Mouse (Mus musculus): ENCODE data around the gene Rmdn2. TPM values are rescaled to one million over a fixed set of nuclear protein-coding genes. Genes with fewer than 3 reads are reported as not detected.

The Rmdn2 gene
- polyA plus RNA-seq (2014; fragmentation: Nextera tagmentation; extraction: Ambion mirVana): 12.4 and 12.7 TPM in 2 replicates

- no peak within 1 kb of the TSS for H3K27ac ChIP-seq (replicated peaks; ENCODE audit: low read depth, low read length)
- no peak for DNase-seq (ENCODE audit: low spot score)
- H3K9ac ChIP-seq (ENCODE audit: low read depth, low read length): no peak within 1 kb of the TSS
- no peaks in the 10 kb centered on the region for H3K9me3 ChIP-seq (ENCODE audit: control insufficient read depth, low read length)
- WGBS: 87% methylated on average over 4 of the region's 4 CpGs
- H3K4me3 ChIP-seq (ENCODE audit: low read depth, low read length): no peak within 1 kb of the TSS
- peaks cover 5% of the 10 kb centered on the region for H3K4me1 ChIP-seq (ENCODE audit: control insufficient read depth, insufficient read depth, low read length)
- H3K4me2 ChIP-seq (ENCODE audit: low read depth, low read length): no peak within 1 kb of the TSS
- no peak for ATAC-seq (ENCODE audit: low read depth)
- no peaks in the 10 kb centered on the region for H3K36me3 ChIP-seq (ENCODE audit: control insufficient read depth, insufficient read depth, low read length)
- H3K27me3 ChIP-seq (replicated peaks; ENCODE audit: control insufficient read depth, insufficient read depth, low read length): no peaks in the 10 kb centered on the region
These were observed at the start of gene Rmdn2 for GRCm38 (mm10) chr17:79611545-79611944. Gene Rmdn2 (plus strand): TSS chr17:79611863.

- no peak overlapping the region for H3K4me3 ChIP-seq (ENCODE audit: low read depth, low read length)
- ATAC-seq (ENCODE audit: low read depth): no peak; the same call in 1 of the 2 replicates
- peaks cover 20% of the 10 kb centered on the region for H3K9me3 ChIP-seq (ENCODE audit: control insufficient read depth, low read length)
- H3K4me1 ChIP-seq (ENCODE audit: control insufficient read depth, insufficient read depth, low read length): peaks cover 25% of the 10 kb centered on the region
- H3K27ac ChIP-seq (replicated peaks; ENCODE audit: low read depth, low read length): no peak overlapping the region
- peak; percentile 39 for DNase-seq (ENCODE audit: low spot score)
- no peak overlapping the region for H3K4me2 ChIP-seq (ENCODE audit: low read depth, low read length)
- no peaks in the 10 kb centered on the region for H3K36me3 ChIP-seq (ENCODE audit: control insufficient read depth, insufficient read depth, low read length)
- H3K9ac ChIP-seq (ENCODE audit: low read depth, low read length): no peak overlapping the region
- WGBS: 50% methylated on average over 7 of the region's 7 CpGs
- H3K27me3 ChIP-seq (replicated peaks; ENCODE audit: control insufficient read depth, insufficient read depth, low read length): no peaks in the 10 kb centered on the region
These were observed 48.5 kb upstream of the Rmdn2 start for GRCm38 (mm10) chr17:79563067-79563620.

GRCm38 (mm10) chr17:79563721-79564120 lies 47.9 kb upstream of the Rmdn2 start:
- Histone ChIP-seq H3K27me3 (replicated peaks; ENCODE audit: control insufficient read depth, insufficient read depth, low read length) (no peaks in the 10 kb centered on the region), H3K9me3 (ENCODE audit: control insufficient read depth, low read length) (peaks cover 20% of the 10 kb centered on the region), H3K4me1 (ENCODE audit: control insufficient read depth, insufficient read depth, low read length) (peaks cover 25% of the 10 kb centered on the region), H3K36me3 (ENCODE audit: control insufficient read depth, insufficient read depth, low read length) (no peaks in the 10 kb centered on the region), H3K9ac (ENCODE audit: low read depth, low read length) (no peak overlapping the region), H3K4me2 (ENCODE audit: low read depth, low read length) (no peak overlapping the region), H3K4me3 (ENCODE audit: low read depth, low read length) (no peak overlapping the region), H3K27ac (replicated peaks; ENCODE audit: low read depth, low read length) (no peak overlapping the region)
- DNase-seq (ENCODE audit: low spot score): no peak
- ATAC-seq (ENCODE audit: low read depth): no peak
- 29% methylated on average over 2 of the region's 2 CpGs for WGBS

GRCm38 (mm10) chr17:79565241-79565961 lies 46.3 kb upstream of the Rmdn2 start:
- DNase-seq (ENCODE audit: low spot score) (peak; percentile 73), ATAC-seq (ENCODE audit: low read depth) (peak; percentile 86)
- no peak overlapping the region for H3K4me3 ChIP-seq (ENCODE audit: low read depth, low read length)
- peaks cover 8% of the 10 kb centered on the region for H3K9me3 ChIP-seq (ENCODE audit: control insufficient read depth, low read length)
- H3K4me2 ChIP-seq (ENCODE audit: low read depth, low read length): no peak overlapping the region; the same call in 1 of the 2 replicates
- no peaks in the 10 kb centered on the region for H3K27me3 ChIP-seq (replicated peaks; ENCODE audit: control insufficient read depth, insufficient read depth, low read length)
- WGBS: 26% methylated on average over 9 of the region's 9 CpGs
- H3K27ac ChIP-seq (replicated peaks; ENCODE audit: low read depth, low read length): peak overlapping the region; percentile 56
- no peaks in the 10 kb centered on the region for H3K36me3 ChIP-seq (ENCODE audit: control insufficient read depth, insufficient read depth, low read length)
- peaks cover 25% of the 10 kb centered on the region for H3K4me1 ChIP-seq (ENCODE audit: control insufficient read depth, insufficient read depth, low read length)
- H3K9ac ChIP-seq (ENCODE audit: low read depth, low read length): no peak overlapping the region

- H3K9me3 ChIP-seq (ENCODE audit: control insufficient read depth, low read length): no peaks in the 10 kb centered on the region
- H3K27me3 ChIP-seq (replicated peaks; ENCODE audit: control insufficient read depth, insufficient read depth, low read length): no peaks in the 10 kb centered on the region
- H3K4me2 ChIP-seq (ENCODE audit: low read depth, low read length): no peak overlapping the region
- no peak overlapping the region for H3K27ac ChIP-seq (replicated peaks; ENCODE audit: low read depth, low read length)
- DNase-seq (ENCODE audit: low spot score) (peak; percentile 63), ATAC-seq (ENCODE audit: low read depth) (no peak)
- no peaks in the 10 kb centered on the region for H3K36me3 ChIP-seq (ENCODE audit: control insufficient read depth, insufficient read depth, low read length)
- H3K4me1 ChIP-seq (ENCODE audit: control insufficient read depth, insufficient read depth, low read length): peaks cover 22% of the 10 kb centered on the region
- no peak overlapping the region for H3K4me3 ChIP-seq (ENCODE audit: low read depth, low read length)
- 78% methylated on average over 1 of the region's 1 CpGs for WGBS
- H3K9ac ChIP-seq (ENCODE audit: low read depth, low read length): no peak overlapping the region
These were observed 43.3 kb upstream of the Rmdn2 start for GRCm38 (mm10) chr17:79568401-79568800.

- no peaks in the 10 kb centered on the region for H3K36me3 ChIP-seq (ENCODE audit: control insufficient read depth, insufficient read depth, low read length)
- H3K27ac ChIP-seq (replicated peaks; ENCODE audit: low read depth, low read length): no peak overlapping the region
- no peaks in the 10 kb centered on the region for H3K27me3 ChIP-seq (replicated peaks; ENCODE audit: control insufficient read depth, insufficient read depth, low read length)
- DNase-seq (ENCODE audit: low spot score) (no peak), ATAC-seq (ENCODE audit: low read depth) (no peak)
- H3K9ac ChIP-seq (ENCODE audit: low read depth, low read length): no peak overlapping the region
- no peaks in the 10 kb centered on the region for H3K4me1 ChIP-seq (ENCODE audit: control insufficient read depth, insufficient read depth, low read length)
- 62% methylated on average over 7 of the region's 7 CpGs for WGBS
- H3K9me3 ChIP-seq (ENCODE audit: control insufficient read depth, low read length): no peaks in the 10 kb centered on the region
- no peak overlapping the region for H3K4me2 ChIP-seq (ENCODE audit: low read depth, low read length)
- no peak overlapping the region for H3K4me3 ChIP-seq (ENCODE audit: low read depth, low read length)
These were observed 33.3 kb upstream of the Rmdn2 start for GRCm38 (mm10) chr17:79578328-79578727.

- WGBS: 60% methylated on average over 6 of the region's 6 CpGs
- Histone ChIP-seq H3K4me2 (ENCODE audit: low read depth, low read length) (no peak overlapping the region), H3K36me3 (ENCODE audit: control insufficient read depth, insufficient read depth, low read length) (no peaks in the 10 kb centered on the region), H3K9me3 (ENCODE audit: control insufficient read depth, low read length) (no peaks in the 10 kb centered on the region), H3K27me3 (replicated peaks; ENCODE audit: control insufficient read depth, insufficient read depth, low read length) (no peaks in the 10 kb centered on the region), H3K4me3 (ENCODE audit: low read depth, low read length) (no peak overlapping the region), H3K27ac (replicated peaks; ENCODE audit: low read depth, low read length) (no peak overlapping the region), H3K9ac (ENCODE audit: low read depth, low read length) (no peak overlapping the region), H3K4me1 (ENCODE audit: control insufficient read depth, insufficient read depth, low read length) (no peaks in the 10 kb centered on the region)
- DNase-seq (ENCODE audit: low spot score): peak; percentile 88
- ATAC-seq (ENCODE audit: low read depth): peak; percentile 89
These were observed 31.3 kb upstream of the Rmdn2 start for GRCm38 (mm10) chr17:79580264-79580920.

- Histone ChIP-seq H3K9ac (ENCODE audit: low read depth, low read length) (no peak overlapping the region), H3K27me3 (replicated peaks; ENCODE audit: control insufficient read depth, insufficient read depth, low read length) (no peaks in the 10 kb centered on the region), H3K9me3 (ENCODE audit: control insufficient read depth, low read length) (no peaks in the 10 kb centered on the region), H3K4me1 (ENCODE audit: control insufficient read depth, insufficient read depth, low read length) (no peaks in the 10 kb centered on the region), H3K36me3 (ENCODE audit: control insufficient read depth, insufficient read depth, low read length) (no peaks in the 10 kb centered on the region), H3K4me2 (ENCODE audit: low read depth, low read length) (no peak overlapping the region), H3K27ac (replicated peaks; ENCODE audit: low read depth, low read length) (no peak overlapping the region), H3K4me3 (ENCODE audit: low read depth, low read length) (no peak overlapping the region)
- ATAC-seq (ENCODE audit: low read depth): no peak
- DNase-seq (ENCODE audit: low spot score): no peak
- WGBS: 57% methylated on average over 4 of the region's 4 CpGs
These were observed 28.2 kb upstream of the Rmdn2 start for GRCm38 (mm10) chr17:79583466-79583865.
